Mouse (Mus musculus): ENCODE results near the gene Pla2g4b. TPM values are rescaled to one million over a fixed set of nuclear protein-coding genes. Genes with fewer than 3 reads are reported as not detected.

Gene Pla2g4b
- total and polyA plus RNA-seq, 3 experiments = 0.90 to 2.7 (median 2.5) TPM

DNA sequence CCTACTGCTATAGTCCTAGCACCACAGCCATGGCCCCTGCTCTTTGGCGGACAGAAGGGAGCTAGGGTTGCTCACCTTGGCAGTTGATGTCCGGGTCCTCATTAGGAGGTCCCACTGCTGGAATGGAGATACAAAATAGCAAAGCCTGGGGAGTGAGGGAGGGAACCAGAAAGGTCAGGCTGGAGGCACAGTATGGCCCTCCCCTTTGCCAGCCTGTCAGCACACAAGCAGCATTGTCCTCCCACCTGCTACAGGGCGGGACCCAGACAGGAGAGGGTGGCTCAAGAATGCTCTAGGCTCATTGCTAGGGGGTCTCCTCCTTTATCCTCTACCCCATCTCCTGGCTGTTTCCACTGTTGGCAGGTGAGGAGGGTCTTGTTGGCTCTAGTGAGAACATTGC is 52.8 kb downstream of the Pla2g4b start:
- in situ Hi-C loops (cut with MboI; ENCODE audit: low pct_ligation_motif_present, low pct_unique_long_range_greater_than_20kb, low sequenced_read_pairs) = loop anchor here (5.0 to 25.0 kb wide), 2 partner anchors 86 to 201 kb away; partner anchors contain the start of gene Pla2g4d
- Histone ChIP-seq H3K27me3 (replicated peaks) (no peaks in the 10 kb centered on the region), H3K4me1 (ENCODE audit: control insufficient read depth in 1 of 2, insufficient read depth in 2 of 2) (peaks cover 0 to 14% of the 10 kb centered on the region in 2 experiments; a peak in 2 of 4 replicates), H3K9ac (ENCODE audit: insufficient read depth, low read depth) (no peak overlapping the region), H3K36me3 (replicated peaks in 1 of 2; ENCODE audit: control insufficient read depth in 1 of 2, insufficient read depth in 1 of 2, low read length in 1 of 2) (peaks cover 5 to 29% of the 10 kb centered on the region in 2 experiments), H3K4me2 (ENCODE audit: insufficient read depth, low read depth, poor library complexity, severe bottlenecking) (no peak overlapping the region), H3K79me2 (replicated peaks; ENCODE audit: control insufficient read depth, extremely low read depth, insufficient read depth, poor library complexity, severe bottlenecking) (no peaks in the 10 kb centered on the region), H3K4me3 (replicated peaks in 1 of 3; ENCODE audit: low read depth in 2 of 3, low read length in 2 of 3, poor library complexity in 1 of 3) (no peak overlapping the region), H3K27ac (ENCODE audit: insufficient read depth, low read depth) (no peak overlapping the region), H3K9me3 (replicated peaks; ENCODE audit: low read length) (peaks cover 3% of the 10 kb centered on the region)
- TF ChIP-seq JUN (IDR thresholded peaks at IDR 0.05; ENCODE audit: insufficient read depth, low read depth, low read length) (no peak), TBP (conservative IDR thresholded peaks at IDR 0.05; ENCODE audit: low read depth, low read length) (no peak), MEF2A (IDR thresholded peaks at IDR 0.05; ENCODE audit: borderline replicate concordance, low read depth, low read length) (no peak), RCOR1 (conservative IDR thresholded peaks at IDR 0.05; ENCODE audit: low read depth, low read length) (no peak), MAFK (IDR thresholded peaks at IDR 0.05; ENCODE audit: insufficient replicate concordance, low read length) (no peak), ZKSCAN1 (IDR thresholded peaks at IDR 0.05; ENCODE audit: borderline replicate concordance, low read depth, low read length) (no peak), ETS1 (conservative IDR thresholded peaks at IDR 0.05; ENCODE audit: low read depth, low read length) (no peak)
- dilution Hi-C loops (cut with MboI; ENCODE audit: extremely low pct_ligation_motif_present, extremely low pct_unique_long_range_greater_than_20kb, low sequenced_read_pairs) = no loop called here
- DNase-seq (ENCODE audit: extremely low read depth) = no peak

DNA sequence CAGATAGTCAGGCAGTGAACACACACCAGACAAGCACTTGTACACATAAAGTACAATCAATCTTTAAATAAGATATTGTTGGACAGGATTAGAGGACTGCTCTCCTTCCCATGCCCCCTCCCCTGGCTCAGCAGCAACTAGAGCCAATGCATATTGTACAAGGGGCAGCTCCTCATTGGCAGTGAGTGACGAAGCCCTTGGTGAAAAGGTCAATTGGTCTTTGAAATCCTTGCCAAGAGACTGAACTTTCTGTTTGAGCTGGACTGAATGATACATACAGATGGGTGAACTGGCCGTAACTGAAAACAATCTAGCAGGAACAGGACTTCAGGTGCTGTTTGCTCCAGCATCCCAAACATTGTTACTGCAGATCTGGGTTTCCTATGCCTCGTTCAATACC is 54.2 kb downstream of the Pla2g4b start:
- H3K79me2 ChIP-seq (replicated peaks; ENCODE audit: control insufficient read depth, extremely low read depth, insufficient read depth, poor library complexity, severe bottlenecking) = no peaks in the 10 kb centered on the region
- peaks cover 0 to 14% of the 10 kb centered on the region in 2 experiments; a peak in 2 of 4 replicates for H3K4me1 ChIP-seq (ENCODE audit: control insufficient read depth in 1 of 2, insufficient read depth in 2 of 2)
- in situ Hi-C loops (cut with MboI; ENCODE audit: low pct_ligation_motif_present, low pct_unique_long_range_greater_than_20kb, low sequenced_read_pairs) (loop anchor here (5.0 to 25.0 kb wide), 2 partner anchors 85 to 200 kb away; partner anchors contain the start of gene Pla2g4d), dilution Hi-C loops (cut with MboI; ENCODE audit: extremely low pct_ligation_motif_present, extremely low pct_unique_long_range_greater_than_20kb, low sequenced_read_pairs) (no loop called here)
- no peak overlapping the region for H3K27ac ChIP-seq (ENCODE audit: insufficient read depth, low read depth)
- H3K36me3 ChIP-seq (replicated peaks in 1 of 2; ENCODE audit: control insufficient read depth in 1 of 2, insufficient read depth in 1 of 2, low read length in 1 of 2) = peaks cover 7 to 41% of the 10 kb centered on the region in 2 experiments
- H3K9ac ChIP-seq (ENCODE audit: insufficient read depth, low read depth) = no peak overlapping the region
- TF ChIP-seq KAT2A (IDR thresholded peaks at IDR 0.05; ENCODE audit: insufficient replicate concordance, low read length) (no peak), MAFK (IDR thresholded peaks at IDR 0.05; ENCODE audit: insufficient replicate concordance, low read length) (no peak), E2F4 (IDR thresholded peaks at IDR 0.05; ENCODE audit: insufficient replicate concordance, low read depth, low read length) (no peak), EP300 (IDR thresholded peaks at IDR 0.05; ENCODE audit: low read length) (no peak), MEF2A (IDR thresholded peaks at IDR 0.05; ENCODE audit: borderline replicate concordance, low read depth, low read length) (no peak), RCOR1 (conservative IDR thresholded peaks at IDR 0.05; ENCODE audit: low read depth, low read length) (no peak), JUND (conservative IDR thresholded peaks at IDR 0.05; ENCODE audit: low read depth, low read length) (no peak), POLR2AphosphoS2 (IDR thresholded peaks at IDR 0.05; ENCODE audit: low read depth, low read length) (no peak), USF1 (IDR thresholded peaks at IDR 0.05; ENCODE audit: low read depth, low read length) (no peak)
- no peak overlapping the region for H3K4me2 ChIP-seq (ENCODE audit: insufficient read depth, low read depth, poor library complexity, severe bottlenecking)
- no peak for DNase-seq (ENCODE audit: extremely low read depth)
- H3K9me3 ChIP-seq (replicated peaks; ENCODE audit: low read length) = no peaks in the 10 kb centered on the region
- no peaks in the 10 kb centered on the region for H3K27me3 ChIP-seq (replicated peaks)
- H3K4me3 ChIP-seq (replicated peaks in 1 of 3; ENCODE audit: low read depth in 2 of 3, low read length in 2 of 3, poor library complexity in 1 of 3) = no peak overlapping the region

Data from CH12.LX (cell line).